Mouse (Mus musculus) lung, adult 10 weeks (tissue): ENCODE measurements around the gene Tas2r113. TPM values are rescaled to one million over a fixed set of nuclear protein-coding genes. Genes with fewer than 3 reads are reported as not detected.

Source experiments
- polyA plus RNA-seq: library from polyadenylated mRNA; stranded (reverse); fragments of 350-450 nt; fragmentation: Illumina TruSeq; extraction: RNeasy Lipid Tissue Mini Kit (QIAGEN cat#74804); gene quantifications from one replicate; pipeline ENCODE4 v1.2.3, GENCODE M21; 2014; ENCODE audit warnings: low read depth, low replicate concordance; ENCODE audit not compliant: insufficient read depth

Gene Tas2r113
- polyA plus RNA-seq, result not detected

GRCm38 (mm10) chr6:132892711-132893110, at the start of gene Tas2r113:
Gene Tas2r113 (plus strand): TSS chr6:132893011.

GRCm38 (mm10) chr6:132846842-132847241, 46.0 kb upstream of the Tas2r113 start, which contains the start of gene Tas2r123:
Gene Tas2r123 (plus strand): TSS chr6:132847142.

GRCm38 (mm10) chr6:132855138-132855537, 37.7 kb upstream of the Tas2r113 start, which contains the start of gene Tas2r116:
Gene Tas2r116 (plus strand): TSS chr6:132855438.

GRCm38 (mm10) chr6:132867708-132868107, 25.1 kb upstream of the Tas2r113 start, which contains the start of gene Tas2r110:
Gene Tas2r110 (plus strand): TSS chr6:132868008.

GRCm38 (mm10) chr6:132909351-132909750, 16.5 kb downstream of the Tas2r113 start, which contains the start of gene Tas2r125:
Gene Tas2r125 (plus strand): TSS chr6:132909651.

Other genes starting within 250 kb of the Tas2r113 start
- gene A630073D07Rik, start 241.5 kb upstream of the Tas2r113 start, polyA plus RNA-seq, result not detected
- gene Tas2r120, start 236.1 kb upstream of the Tas2r113 start, polyA plus RNA-seq, result not detected
- not detected for gene Tas2r121, start 192.0 kb upstream of the Tas2r113 start, polyA plus RNA-seq
- gene Tas2r122, start 181.1 kb upstream of the Tas2r113 start, polyA plus RNA-seq, result not detected
- not detected for gene Tas2r115, start 155.0 kb upstream of the Tas2r113 start, polyA plus RNA-seq
- not detected for gene Tas2r124, start 138.3 kb upstream of the Tas2r113 start, polyA plus RNA-seq
- gene Tas2r102, start 130.9 kb upstream of the Tas2r113 start, polyA plus RNA-seq, result not detected
- gene Tas2r136, start 114.8 kb upstream of the Tas2r113 start, polyA plus RNA-seq, result not detected
- not detected for gene Tas2r117, start 90.2 kb upstream of the Tas2r113 start, polyA plus RNA-seq
- not detected for gene Tas2r123, start 45.9 kb upstream of the Tas2r113 start, polyA plus RNA-seq
- gene Tas2r116, start 37.6 kb upstream of the Tas2r113 start, polyA plus RNA-seq, result not detected
- not detected for gene Tas2r110, start 25.0 kb upstream of the Tas2r113 start, polyA plus RNA-seq
- gene Tas2r125, start 16.6 kb downstream of the Tas2r113 start, polyA plus RNA-seq, result not detected
- gene Tas2r129, start 58.1 kb downstream of the Tas2r113 start, polyA plus RNA-seq, result not detected
- not detected for gene Tas2r131, start 64.9 kb downstream of the Tas2r113 start, polyA plus RNA-seq
- gene Tas2r109, start 88.0 kb downstream of the Tas2r113 start, polyA plus RNA-seq, result not detected
- gene Tas2r103, start 144.1 kb downstream of the Tas2r113 start, polyA plus RNA-seq, result not detected
- gene Tas2r140, start 162.8 kb downstream of the Tas2r113 start, polyA plus RNA-seq, result not detected
- 45.0 TPM for gene Smim10l1, start 211.9 kb downstream of the Tas2r113 start, polyA plus RNA-seq